Mouse (Mus musculus) midbrain, embryonic 12.5 days (tissue): ENCODE measurements around the gene Chd4. TPM values are rescaled to one million over a fixed set of nuclear protein-coding genes. Genes with fewer than 3 reads are reported as not detected.

Experiments
- ATAC-seq: fragments of 200-750 bp; cut with Nextera tagmentation; 2 replicates; pipeline ENCODE4 v1.8.0; 2017; ENCODE audit warnings: low read depth, moderate TSS enrichment, moderate library complexity; ENCODE audit not compliant: low FRiP score
- H3K27ac ChIP-seq: fragments of 300-500 bp; sonication (generic); replicated peaks from 2 replicates; pipeline ENCODE4 v1.5.1; 2016; ENCODE audit warnings: mild to moderate bottlenecking
- H3K27me3 ChIP-seq: fragments of 300-500 bp; sonication (generic); 2 replicates; pipeline ENCODE4 v1.6.1; 2016; ENCODE audit warnings: mild to moderate bottlenecking
- H3K36me3 ChIP-seq: fragments of 300-500 bp; sonication (generic); 2 replicates; pipeline ENCODE4 v1.6.1; 2016
- H3K4me1 ChIP-seq: fragments of 300-500 bp; sonication (generic); 2 replicates; pipeline ENCODE4 v1.6.1; 2016
- H3K4me2 ChIP-seq: fragments of 300-500 bp; sonication (generic); replicated peaks from 2 replicates; pipeline ENCODE4 v1.6.1; 2016; ENCODE audit warnings: mild to moderate bottlenecking, moderate library complexity
- H3K4me3 ChIP-seq: fragments of 300-500 bp; sonication (generic); 2 replicates; pipeline ENCODE4 v1.5.1; 2016; ENCODE audit warnings: mild to moderate bottlenecking
- H3K9ac ChIP-seq: fragments of 300-500 bp; sonication (generic); replicated peaks from 2 replicates; pipeline ENCODE4 v1.6.1; 2016; ENCODE audit warnings: mild to moderate bottlenecking, moderate library complexity
- H3K9me3 ChIP-seq: fragments of 300-500 bp; sonication (generic); 2 replicates; pipeline ENCODE4 v1.6.1; 2016; ENCODE audit warnings: mild to moderate bottlenecking
- WGBS: fragments of 180-500 bp; shearing (Covaris S2); methylation state at CpG from one replicate; pipeline ENCODE4 v1.1.7; 2016; 5-methylcytosine and 5-hydroxymethylcytosine counted together
- polyA plus RNA-seq: library from polyadenylated mRNA; unstranded; fragments of >200 nt; fragmentation: Nextera tagmentation; extraction: Ambion mirVana; gene quantifications from 2 replicates; pipeline ENCODE4 v1.2.1, GENCODE M21; 2016

Chd4 gene
- polyA plus RNA-seq, 1 experiment from 2014 or later = 127 TPM

DNA sequence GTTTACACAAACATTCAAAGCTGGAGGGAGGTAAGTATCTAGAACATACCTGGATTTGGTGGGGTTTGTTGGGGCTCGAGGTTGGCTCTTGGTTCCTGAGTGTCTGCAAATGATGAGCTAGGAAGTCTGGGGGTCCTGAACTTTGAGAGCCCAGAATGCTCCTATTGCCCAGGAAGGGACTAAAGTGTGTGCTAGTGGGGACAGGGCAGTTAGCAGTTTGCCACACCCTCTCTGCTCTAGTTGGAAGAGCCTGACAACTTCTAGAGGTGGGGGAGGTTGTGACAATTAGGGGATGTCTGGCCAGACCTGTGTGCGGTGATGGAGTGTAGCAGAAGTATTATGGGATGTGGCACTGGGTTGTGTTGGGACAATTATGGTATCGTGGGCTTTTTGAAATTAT lies 938 bp upstream of the Chd4 start:
- Histone ChIP-seq H3K36me3 (peaks cover 20% of the 10 kb centered on the region), H3K4me1 (peaks cover 40% of the 10 kb centered on the region), H3K4me2 (no peak overlapping the region), H3K27ac (peak overlapping the region; percentile 97), H3K27me3 (no peaks in the 10 kb centered on the region), H3K9ac (no peak overlapping the region), H3K4me3 (no peak overlapping the region), H3K9me3 (no peaks in the 10 kb centered on the region)
- no peak for ATAC-seq
- WGBS = 67% methylated on average over 3 of the region's 3 CpGs

DNA sequence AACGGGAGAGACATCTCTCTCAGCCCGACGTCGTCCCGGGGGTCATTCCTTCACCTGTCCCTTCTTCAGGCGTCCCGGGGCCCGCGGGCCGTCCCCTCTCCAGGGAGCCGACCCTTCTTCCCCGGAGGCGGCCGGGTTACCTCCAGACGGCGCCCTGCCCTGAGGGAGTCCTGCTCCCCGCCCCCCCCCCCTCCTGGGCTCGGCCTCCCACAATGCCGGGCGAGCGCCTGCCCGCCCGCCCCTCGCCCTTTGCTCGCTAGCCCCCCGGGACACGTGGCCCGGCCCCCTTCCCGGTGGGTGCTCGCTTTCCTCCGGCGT lies 457 bp downstream of the Chd4 start:
- Histone ChIP-seq H3K27me3 (no peaks in the 10 kb centered on the region), H3K36me3 (peaks cover 33% of the 10 kb centered on the region), H3K4me3 (peak overlapping the region; percentile 89), H3K4me1 (peaks cover 34% of the 10 kb centered on the region), H3K4me2 (peak overlapping the region; percentile 86), H3K9ac (peak overlapping the region; percentile 98), H3K9me3 (no peaks in the 10 kb centered on the region), H3K27ac (peak overlapping the region; percentile 97)
- 2% methylated on average over 9 of the region's 32 CpGs for WGBS
- no peak; the same call in 1 of the 2 replicates for ATAC-seq

- peak overlapping the region; percentile 89 for H3K4me3 ChIP-seq
- under 1% methylated on average over 40 of the region's 44 CpGs for WGBS
- ATAC-seq = peak; percentile 48
- peak overlapping the region; percentile 98 for H3K9ac ChIP-seq
- H3K4me2 ChIP-seq = peak overlapping the region; percentile 86
- H3K9me3 ChIP-seq = no peaks in the 10 kb centered on the region
- H3K36me3 ChIP-seq = peaks cover 39% of the 10 kb centered on the region
- H3K4me1 ChIP-seq = peaks cover 34% of the 10 kb centered on the region
- peak overlapping the region; percentile 97 for H3K27ac ChIP-seq
- H3K27me3 ChIP-seq = no peaks in the 10 kb centered on the region
Observed at GRCm38 (mm10) chr6:125096597-125097345, 990 bp downstream of the Chd4 start.

DNA sequence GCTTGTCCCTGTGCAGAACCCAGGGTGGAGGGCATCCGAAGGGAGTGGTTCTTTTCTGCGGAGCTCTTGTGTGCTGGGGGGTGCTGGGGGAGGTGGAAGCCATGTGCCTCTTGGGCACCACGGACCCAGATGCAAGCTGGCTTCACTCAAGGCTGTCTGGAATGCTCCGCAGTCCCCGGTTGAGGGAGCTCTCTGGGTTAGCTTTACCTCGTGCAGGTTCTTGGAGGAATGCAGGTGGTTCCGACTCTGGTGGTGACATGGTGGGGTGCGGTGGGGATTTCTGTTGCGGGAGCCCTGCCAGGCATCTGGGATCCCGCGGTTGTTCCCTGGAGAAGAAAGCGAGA lies 1.5 kb downstream of the Chd4 start:
- no peaks in the 10 kb centered on the region for H3K27me3 ChIP-seq
- H3K27ac ChIP-seq = peak overlapping the region; percentile 97
- peaks cover 44% of the 10 kb centered on the region for H3K36me3 ChIP-seq
- ATAC-seq = peak; percentile 2; the same call in 1 of the 2 replicates
- peaks cover 34% of the 10 kb centered on the region for H3K4me1 ChIP-seq
- under 1% methylated on average over 12 of the region's 12 CpGs for WGBS
- peak overlapping the region; percentile 89 for H3K4me3 ChIP-seq
- no peaks in the 10 kb centered on the region for H3K9me3 ChIP-seq
- H3K4me2 ChIP-seq = peak overlapping the region; percentile 86
- H3K9ac ChIP-seq = peak overlapping the region; percentile 98

GRCm38 (mm10) chr6:125097951-125098350 lies 2.2 kb downstream of the Chd4 start:
- Histone ChIP-seq H3K4me1 (peaks cover 34% of the 10 kb centered on the region), H3K4me3 (peak overlapping the region; percentile 89), H3K9me3 (no peaks in the 10 kb centered on the region), H3K36me3 (peaks cover 51% of the 10 kb centered on the region), H3K27ac (no peak overlapping the region), H3K27me3 (no peaks in the 10 kb centered on the region), H3K4me2 (peak overlapping the region; percentile 86), H3K9ac (peak overlapping the region; percentile 98)
- no peak for ATAC-seq
- WGBS = 59% methylated on average over 8 of the region's 8 CpGs

- ATAC-seq = no peak
Observed at GRCm38 (mm10) chr6:125098513-125098912, 2.7 kb downstream of the Chd4 start.

DNA sequence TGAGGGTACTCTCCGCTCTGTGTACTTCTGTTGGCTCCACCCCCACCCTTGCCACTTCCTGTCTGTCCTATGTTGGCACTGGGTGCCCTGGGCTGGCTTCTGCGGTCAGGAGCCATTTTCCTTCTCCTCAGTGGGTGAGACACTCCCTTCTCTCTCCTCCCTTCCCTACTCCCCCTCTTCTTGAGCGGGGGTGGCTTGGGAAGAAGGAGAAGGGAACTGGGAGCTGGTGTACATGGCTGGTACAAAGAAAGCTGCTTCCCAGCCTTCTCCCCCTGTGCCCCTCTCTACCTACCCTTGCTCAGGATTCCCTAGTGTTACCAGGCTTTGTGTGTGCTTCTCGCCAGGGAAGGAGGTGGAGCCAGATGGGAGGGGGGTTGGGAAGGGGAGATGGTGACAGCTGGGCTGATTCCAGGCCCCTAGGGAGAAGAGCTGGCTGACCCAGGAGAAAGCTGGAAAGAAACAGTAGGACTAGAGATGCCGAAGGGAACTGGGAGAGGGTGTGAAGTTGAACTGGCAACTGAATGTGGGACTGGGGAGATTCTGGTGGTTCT lies 3.7 kb downstream of the Chd4 start:
- ATAC-seq = no peak
- Histone ChIP-seq H3K9me3 (no peaks in the 10 kb centered on the region), H3K4me3 (peak overlapping the region; percentile 89), H3K27ac (peak overlapping the region; percentile 80), H3K4me2 (peak overlapping the region; percentile 86), H3K36me3 (peaks cover 62% of the 10 kb centered on the region), H3K4me1 (peaks cover 34% of the 10 kb centered on the region), H3K27me3 (no peaks in the 10 kb centered on the region), H3K9ac (peak overlapping the region; percentile 98)
- WGBS = 44% methylated on average over 5 of the region's 5 CpGs

More at GRCm38 (mm10) chr6:125098513-125098912, 2.7 kb downstream of the Chd4 start:
- Histone ChIP-seq H3K4me1 (peaks cover 34% of the 10 kb centered on the region), H3K36me3 (peaks cover 54% of the 10 kb centered on the region), H3K27ac (peak overlapping the region; percentile 80), H3K9ac (peak overlapping the region; percentile 98), H3K4me3 (peak overlapping the region; percentile 89), H3K27me3 (no peaks in the 10 kb centered on the region), H3K9me3 (no peaks in the 10 kb centered on the region), H3K4me2 (peak overlapping the region; percentile 86)
- WGBS = 60% methylated on average over 3 of the region's 3 CpGs

DNA sequence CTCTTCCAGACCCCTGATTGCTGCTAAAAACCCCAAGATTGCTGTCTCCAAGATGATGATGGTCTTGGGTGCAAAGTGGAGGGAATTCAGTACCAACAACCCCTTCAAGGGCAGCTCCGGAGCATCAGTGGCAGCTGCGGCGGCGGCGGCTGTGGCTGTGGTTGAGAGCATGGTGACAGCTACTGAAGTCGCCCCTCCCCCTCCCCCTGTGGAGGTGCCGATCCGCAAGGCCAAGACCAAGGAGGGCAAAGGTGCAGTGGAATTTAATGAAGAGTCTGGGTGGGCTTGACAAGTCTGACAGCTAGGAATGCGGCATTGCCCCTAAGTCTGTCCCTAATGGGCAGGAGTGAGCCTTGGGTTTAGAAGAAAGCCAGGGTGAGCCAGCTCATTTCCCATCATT lies 5.7 kb downstream of the Chd4 start:
- no peak overlapping the region for H3K4me2 ChIP-seq
- H3K9me3 ChIP-seq = no peaks in the 10 kb centered on the region
- WGBS = 78% methylated on average over 9 of the region's 9 CpGs
- peaks cover 30% of the 10 kb centered on the region for H3K4me1 ChIP-seq
- no peak for ATAC-seq
- H3K4me3 ChIP-seq = no peak overlapping the region
- no peaks in the 10 kb centered on the region for H3K27me3 ChIP-seq
- no peak overlapping the region for H3K27ac ChIP-seq
- no peak overlapping the region for H3K9ac ChIP-seq
- H3K36me3 ChIP-seq = peaks cover 81% of the 10 kb centered on the region

DNA sequence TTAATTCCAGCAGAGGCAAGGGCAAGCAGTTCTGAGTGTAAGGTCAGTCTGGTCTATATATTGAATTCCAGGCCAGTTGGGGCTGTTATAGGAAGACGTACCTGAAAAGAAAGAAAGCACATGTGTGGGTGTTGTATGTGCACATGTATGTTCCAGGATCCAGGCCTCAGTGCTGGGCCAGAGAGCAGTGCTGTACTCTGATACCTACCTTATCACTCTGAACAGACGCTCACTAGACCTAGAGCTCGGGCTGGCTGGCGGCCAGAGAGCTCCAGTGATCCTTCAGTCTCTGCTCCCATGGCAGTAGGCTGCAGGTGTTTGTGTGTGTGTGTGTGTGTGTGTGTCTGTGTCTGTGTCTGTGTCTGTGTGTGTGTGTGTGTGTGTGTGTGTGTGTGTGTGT lies 8.4 kb downstream of the Chd4 start:
- Histone ChIP-seq H3K4me3 (no peak overlapping the region), H3K4me2 (no peak overlapping the region), H3K9me3 (no peaks in the 10 kb centered on the region), H3K27ac (no peak overlapping the region), H3K4me1 (peaks cover 11% of the 10 kb centered on the region), H3K36me3 (peaks cover 96% of the 10 kb centered on the region), H3K9ac (no peak overlapping the region), H3K27me3 (no peaks in the 10 kb centered on the region)
- no peak for ATAC-seq
- 99% methylated on average over 4 of the region's 4 CpGs for WGBS

- 94% methylated on average over 2 of the region's 2 CpGs for WGBS
- Histone ChIP-seq H3K27ac (no peak overlapping the region), H3K9ac (no peak overlapping the region), H3K36me3 (peaks cover 96% of the 10 kb centered on the region), H3K27me3 (no peaks in the 10 kb centered on the region), H3K4me3 (no peak overlapping the region), H3K4me2 (no peak overlapping the region), H3K9me3 (no peaks in the 10 kb centered on the region), H3K4me1 (no peaks in the 10 kb centered on the region)
- no peak for ATAC-seq
Observed at GRCm38 (mm10) chr6:125107705-125108104, 11.9 kb downstream of the Chd4 start.

DNA sequence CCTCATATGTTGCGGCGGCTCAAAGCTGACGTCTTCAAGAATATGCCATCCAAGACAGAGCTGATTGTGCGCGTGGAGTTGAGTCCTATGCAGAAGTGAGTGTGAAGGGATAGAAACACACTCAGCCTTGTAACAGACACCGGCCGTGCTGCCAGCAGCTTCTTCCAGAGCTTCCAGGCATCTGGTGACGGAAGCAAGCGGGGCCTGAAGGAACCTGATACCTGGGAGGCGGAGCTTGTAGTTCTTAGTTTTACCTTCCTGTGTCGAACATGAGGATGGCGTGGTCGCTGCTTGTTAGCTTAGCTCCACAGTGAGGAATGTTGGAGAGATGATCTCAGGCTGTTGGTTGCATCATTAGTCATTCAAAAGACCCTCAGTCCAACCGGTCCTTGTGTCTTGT lies 13.6 kb downstream of the Chd4 start:
- 92% methylated on average over 14 of the region's 14 CpGs for WGBS
- Histone ChIP-seq H3K27ac (no peak overlapping the region), H3K4me1 (no peaks in the 10 kb centered on the region), H3K9ac (no peak overlapping the region), H3K4me3 (no peak overlapping the region), H3K4me2 (no peak overlapping the region), H3K27me3 (no peaks in the 10 kb centered on the region), H3K9me3 (no peaks in the 10 kb centered on the region), H3K36me3 (peaks cover 100% of the 10 kb centered on the region)
- ATAC-seq = no peak

GRCm38 (mm10) chr6:125110927-125111326 lies 15.1 kb downstream of the Chd4 start:
- WGBS = 90% methylated on average over 7 of the region's 7 CpGs
- Histone ChIP-seq H3K9me3 (no peaks in the 10 kb centered on the region), H3K36me3 (peaks cover 97% of the 10 kb centered on the region), H3K9ac (no peak overlapping the region), H3K27ac (no peak overlapping the region), H3K4me1 (no peaks in the 10 kb centered on the region), H3K4me3 (no peak overlapping the region), H3K4me2 (no peak overlapping the region), H3K27me3 (no peaks in the 10 kb centered on the region)
- no peak for ATAC-seq
